Mouse (Mus musculus): ENCODE measurements at regions not wholly inside any gene's neighbourhood (a gene's known extent, or its start where the extent isn't known, plus 50 kb on each side); places are given as distances from the start of the nearest gene placed in this dataset.

DNA sequence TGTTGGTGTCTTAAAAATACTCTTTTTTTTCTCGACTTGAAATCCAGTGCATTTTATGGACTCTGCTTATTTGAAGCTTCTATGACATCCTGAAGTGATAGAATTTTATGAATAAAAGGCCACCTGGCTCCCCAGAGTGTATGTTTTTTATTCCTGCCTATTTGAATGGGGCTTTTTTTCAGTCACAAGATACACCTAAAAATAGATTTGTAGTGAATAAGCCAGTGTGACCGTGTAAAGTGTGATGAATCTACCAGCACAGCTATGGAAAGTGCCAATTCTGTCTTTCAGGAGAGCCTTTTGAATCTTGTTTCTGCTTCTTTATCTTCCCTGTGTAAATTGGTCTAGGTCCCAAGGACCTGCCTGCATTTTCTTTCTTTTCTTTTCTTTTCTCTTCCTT lies 119.8 kb upstream of the Pex5l start:
- DNase-seq (ENCODE audit: low read depth): no peak

DNA sequence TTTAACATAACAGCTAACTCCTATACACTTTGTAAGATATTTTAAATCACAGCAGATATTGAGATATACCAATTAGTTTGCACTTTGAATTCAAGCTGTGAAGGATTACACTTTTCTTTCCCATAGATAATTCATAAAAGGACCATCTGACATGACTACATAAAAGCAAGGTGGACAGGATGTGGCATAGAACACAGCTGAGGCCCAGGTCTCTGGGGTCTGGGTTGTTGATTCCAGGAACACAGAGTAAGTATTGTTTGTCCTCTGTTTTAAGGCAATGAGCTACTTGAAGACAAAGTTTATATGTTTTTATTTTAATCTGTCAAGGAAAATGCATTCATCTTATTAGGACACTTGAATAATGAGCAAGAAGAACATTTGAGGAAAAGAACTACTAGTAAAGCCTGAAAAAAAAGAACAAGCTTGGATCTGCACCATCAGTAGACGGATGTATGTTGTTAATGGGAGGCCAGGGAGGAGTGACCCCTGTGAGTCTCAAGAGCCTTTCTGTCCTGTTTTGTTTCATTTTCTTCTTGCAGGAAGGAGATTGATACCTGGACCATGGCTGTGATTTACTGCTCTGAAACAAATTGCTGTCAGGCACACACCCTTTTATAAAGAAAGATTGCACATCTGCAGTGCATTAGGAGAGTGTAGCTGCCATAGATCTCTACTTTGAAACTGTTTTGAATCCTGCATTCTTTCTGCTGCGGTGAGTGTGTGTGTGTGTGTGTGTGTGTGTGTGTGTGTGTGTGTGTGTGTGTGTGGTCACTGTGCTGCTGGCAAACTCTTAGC lies 76.4 kb upstream of the Pex5l start:
- DNase-seq (ENCODE audit: low read depth): no peak

DNA sequence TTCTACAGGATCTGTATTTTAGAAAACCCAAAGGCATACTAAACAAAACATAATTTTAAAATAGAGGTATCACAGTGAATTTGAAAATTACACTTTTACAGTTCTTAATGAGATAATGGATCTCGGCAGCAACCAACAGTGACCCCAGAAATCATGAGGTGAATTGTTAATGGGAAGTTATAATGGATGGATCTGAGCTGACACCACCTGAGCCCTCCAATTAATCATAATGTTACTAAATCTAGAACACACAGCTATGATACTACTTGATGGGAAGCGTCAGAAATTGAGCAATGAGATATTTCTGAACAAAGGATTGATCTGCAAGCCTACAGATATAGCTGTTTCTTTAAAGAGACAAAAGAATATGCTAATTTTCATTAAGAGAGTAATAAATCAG lies 75.2 kb upstream of the Pex5l start:
- no peak for DNase-seq (ENCODE audit: low read depth)

DNA sequence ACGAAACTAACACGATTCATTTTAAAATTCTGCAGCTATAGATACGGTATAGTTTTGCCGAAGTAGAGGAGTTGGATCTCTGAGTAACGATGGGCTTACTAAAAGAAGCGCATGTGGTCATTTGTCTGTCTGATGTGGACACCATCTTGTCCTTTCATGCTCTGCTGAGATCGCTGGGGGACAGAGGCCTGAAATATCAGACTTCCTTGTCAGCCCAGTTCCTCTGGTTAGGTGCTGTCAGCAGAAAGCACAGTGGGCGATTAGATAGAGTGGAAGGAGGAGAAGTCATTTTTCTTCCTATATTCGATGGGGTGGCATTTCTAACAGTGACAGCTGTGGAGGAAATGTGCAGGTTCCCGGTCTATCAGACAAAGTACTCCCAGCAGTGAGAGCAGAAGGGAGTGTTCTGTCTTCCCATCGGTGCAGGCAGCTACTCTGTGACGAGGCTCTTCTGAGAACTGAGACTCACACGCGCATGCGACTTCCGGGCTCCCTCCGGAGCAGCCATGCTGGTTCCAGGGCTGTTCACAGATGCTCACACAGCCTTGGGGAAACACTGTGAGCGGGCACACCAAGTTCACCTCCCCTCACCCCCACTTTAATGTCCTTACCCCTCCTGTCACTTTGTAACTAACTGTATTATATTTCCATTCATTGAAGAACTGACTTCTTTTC lies 74.5 kb upstream of the Pex5l start:
- no peak for DNase-seq (ENCODE audit: low read depth)

DNA sequence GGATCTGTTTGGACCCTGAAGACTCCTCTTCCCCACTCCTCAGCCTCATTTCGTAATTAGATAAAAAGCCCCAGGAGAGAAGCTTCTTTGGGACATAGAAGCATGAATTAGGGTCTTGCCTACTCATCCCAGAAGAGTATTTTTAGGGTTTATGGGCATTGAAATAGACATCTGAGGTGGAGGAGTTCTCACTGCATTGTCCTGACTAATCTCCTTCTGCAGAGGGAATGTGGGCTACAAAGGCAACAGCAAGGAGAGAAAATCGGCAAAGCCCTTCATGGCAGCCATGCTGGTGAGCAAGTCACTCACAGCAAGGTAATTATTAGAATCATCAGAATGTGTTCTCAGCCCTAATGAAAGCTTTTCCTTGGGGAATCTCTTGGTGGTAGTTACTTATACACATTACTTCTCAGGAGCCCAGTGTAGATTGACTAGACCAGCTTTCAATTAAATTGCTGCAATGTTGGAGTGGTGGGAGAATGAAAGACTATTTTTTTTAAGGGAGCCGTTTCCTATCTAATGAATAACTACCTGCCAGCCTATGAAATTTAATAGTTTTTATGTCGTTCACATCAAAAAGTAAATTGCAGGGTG lies 68.3 kb upstream of the Pex5l start:
- no peak for DNase-seq (ENCODE audit: low read depth)

Data from NIH3T3 (cell line).